Mouse (Mus musculus): ENCODE data around the gene Ebp. TPM values are rescaled to one million over a fixed set of nuclear protein-coding genes. Genes with fewer than 3 reads are reported as not detected.

Ebp gene
- 10 to 100 TPM; 52.0 to 57.8 TPM for total RNA-seq (2023)

GRCm38 (mm10) chrX:8193419-8193723 lies at the start of gene Ebp:
Ebp (minus strand) TSS chrX:8193512.

GRCm38 (mm10) chrX:8206015-8206693 lies 12.8 kb upstream of the Ebp start, which contains the start of gene Porcn:
Porcn (minus strand) TSS chrX:8206525.

DNA sequence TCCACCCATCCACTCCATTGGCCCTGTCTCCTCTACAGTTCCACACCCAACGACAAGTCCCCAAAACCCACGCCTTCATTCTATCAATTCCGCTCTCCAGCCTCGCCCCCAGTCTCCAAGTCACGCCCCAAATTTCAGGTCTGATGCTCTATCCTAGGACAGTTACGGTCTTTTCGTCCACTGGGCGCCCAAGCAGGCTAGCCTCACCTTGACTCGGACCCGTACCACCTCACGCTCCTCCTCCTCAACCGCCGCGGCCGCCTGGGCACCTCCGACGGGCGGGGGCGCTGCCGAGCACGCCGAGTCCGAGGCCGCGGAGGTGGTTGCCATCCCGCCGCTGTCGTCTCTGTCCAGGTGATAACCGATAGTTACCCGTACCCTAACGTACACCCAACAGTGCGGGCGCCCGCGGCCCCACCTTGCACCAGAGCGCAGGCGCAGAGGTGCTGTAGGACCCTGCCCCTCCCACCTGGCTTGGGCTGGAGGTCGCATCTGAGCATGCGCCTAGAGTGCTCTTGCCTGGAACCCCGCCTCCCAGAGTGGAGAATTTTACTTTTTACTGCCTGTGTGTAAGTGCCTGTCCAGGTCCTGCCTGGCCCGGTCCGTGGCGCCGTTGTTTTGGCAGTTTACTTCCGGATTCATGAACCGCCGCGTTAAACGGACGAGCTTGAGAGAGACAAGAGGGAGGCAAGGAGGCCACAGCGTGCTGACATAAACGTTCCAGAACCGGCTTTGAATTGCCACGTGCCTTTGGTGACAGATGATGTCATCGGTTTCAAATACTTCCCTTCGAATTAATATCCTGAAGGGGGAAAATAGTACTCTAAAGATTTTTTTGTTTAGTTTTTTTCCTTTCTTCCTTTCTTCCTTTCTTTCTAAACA lies 17.6 kb downstream of the Ebp start, which contains the start of gene Tbc1d25:
Gene Tbc1d25, minus strand, starts transcription at position 678 of the 882 bp plus-strand sequence.

DNA sequence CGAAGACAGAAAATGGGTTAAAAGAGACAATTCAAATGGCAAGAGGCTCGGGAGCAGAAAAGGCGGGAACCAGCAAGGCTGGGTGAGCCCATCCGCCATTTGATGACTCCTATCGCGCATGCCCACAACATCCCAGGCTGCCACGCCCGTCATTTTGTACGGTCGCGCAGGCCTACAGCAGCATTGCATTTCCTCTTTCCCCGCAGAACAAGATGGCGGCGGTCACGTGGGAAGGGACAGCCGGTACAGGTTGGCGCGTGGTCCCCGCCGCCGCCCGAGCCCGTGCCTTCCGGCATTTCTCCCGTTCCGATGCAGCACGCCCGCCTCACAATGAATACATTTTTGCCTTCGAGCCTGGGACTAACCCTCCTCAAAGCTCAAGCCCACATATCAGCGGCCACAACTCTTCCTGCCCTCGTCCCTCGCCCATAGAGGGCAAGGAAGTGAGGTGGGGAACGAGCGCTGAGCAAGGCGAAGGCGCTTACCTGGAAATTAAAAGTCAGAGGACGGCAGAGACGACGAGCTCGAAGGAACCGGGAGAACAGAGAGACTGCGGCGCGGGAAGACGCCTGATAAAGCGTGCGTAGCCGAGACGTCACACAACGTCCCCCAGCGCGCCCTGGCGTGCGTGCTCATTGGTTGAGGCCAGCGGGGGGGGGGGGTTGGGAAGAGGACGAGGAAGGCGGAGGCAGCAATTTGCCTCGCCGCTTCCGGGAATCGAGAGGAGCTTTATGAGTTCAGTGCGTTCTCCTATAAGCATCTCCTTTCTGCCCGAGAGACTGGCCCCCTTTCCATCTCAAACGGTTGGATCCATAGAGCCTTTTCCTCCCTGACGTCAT lies 47.9 kb downstream of the Ebp start, which contains the start of gene Rbm3:
Gene Rbm3, minus strand, starts transcription at position 728 of the 839 bp plus-strand sequence.

Other genes starting within 250 kb of the Ebp start
- gene Hdac6, start 245.6 kb downstream of the Ebp start, total RNA-seq (2023) = 10 to 100 TPM in 1 of 2 experiments, 1 to 10 TPM in 1; 7.2 to 10.7 TPM
- 10 to 100 TPM; 16.6 to 22.9 TPM for gene Gata1, start 215.4 kb downstream of the Ebp start, total RNA-seq (2023)
- not detected for gene Glod5, start 175.0 kb downstream of the Ebp start, total RNA-seq (2023)
- gene Suv39h1, start 118.8 kb downstream of the Ebp start, total RNA-seq (2023) = 10 to 100 TPM; 31.4 to 35.9 TPM
- gene Was, start 103.0 kb downstream of the Ebp start, total RNA-seq (2023) = 100 to 1,000 TPM; 149 to 168 TPM
- gene Wdr13, start 60.6 kb downstream of the Ebp start, total RNA-seq (2023) = 10 to 100 TPM; 33.7 to 34.7 TPM
- 100 to 1,000 TPM; 323 to 397 TPM for gene Rbm3, start 47.6 kb downstream of the Ebp start, total RNA-seq (2023)
- gene Tbc1d25, start 17.3 kb downstream of the Ebp start, total RNA-seq (2023) = 10 to 100 TPM; 10.5 to 16.2 TPM
- under 1 TPM in 1 of 2 experiments, not detected in 1; 0.88 TPM for gene Porcn, start 13.0 kb upstream of the Ebp start, total RNA-seq (2023)
- 10 to 100 TPM; 15.3 to 17.3 TPM for gene Ftsj1, start 58.9 kb upstream of the Ebp start, total RNA-seq (2023)
- 10 to 100 TPM; 15.1 to 20.6 TPM for gene Slc38a5, start 77.6 kb upstream of the Ebp start, total RNA-seq (2023)
- not detected for gene Ssxb10, start 133.9 kb upstream of the Ebp start, total RNA-seq (2023)
- not detected for gene Ssxb9, start 173.5 kb upstream of the Ebp start, total RNA-seq (2023)
- not detected for gene Ssxb1, start 219.8 kb upstream of the Ebp start, total RNA-seq (2023)